Mouse (Mus musculus): ENCODE data around the gene Ppfia4. TPM values are rescaled to one million over a fixed set of nuclear protein-coding genes. Genes with fewer than 3 reads are reported as not detected.
A peak's percentile ranks its signal among the peaks of the same experiment; 100 is the strongest.

Gene Ppfia4
- total RNA-seq, 2 experiments from 2014 or later: 78.0 to 78.3 TPM

DNA sequence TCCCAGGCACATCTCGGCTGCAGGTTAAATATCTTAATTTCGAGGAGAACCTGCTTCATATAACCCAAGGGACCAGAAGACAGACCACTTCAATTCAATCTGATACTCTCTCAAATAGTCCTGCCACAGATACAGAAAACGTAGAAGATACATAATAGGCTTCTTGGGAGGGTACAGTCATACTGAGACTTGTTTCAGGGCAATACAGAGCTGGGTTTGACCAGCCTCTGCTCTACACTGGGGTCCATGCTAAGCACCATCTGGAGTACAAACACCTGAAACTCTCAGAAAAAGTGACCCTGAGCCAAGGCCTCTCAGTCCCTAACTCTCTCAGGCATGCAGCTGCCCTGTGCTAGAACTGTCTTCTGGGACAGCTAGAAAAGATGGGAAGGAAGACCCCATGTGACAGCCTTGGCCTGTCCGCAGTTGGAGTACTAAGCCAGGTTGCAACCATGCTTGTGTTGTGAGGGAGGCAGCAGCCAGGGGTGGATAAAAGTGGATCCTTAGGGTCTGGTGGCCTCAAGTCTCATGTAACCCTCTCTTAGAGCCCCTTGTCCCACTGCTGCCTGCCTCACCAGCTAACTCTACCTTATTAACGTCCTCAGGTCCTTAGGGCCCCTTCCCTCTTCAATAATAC is 9.0 kb upstream of the Ppfia4 start:
- no peak for DNase-seq (ENCODE audit: extremely low spot score in 1 of 2, low spot score in 2 of 2)
- intact Hi-C loops (cut with DNase I): no loop called here

DNA sequence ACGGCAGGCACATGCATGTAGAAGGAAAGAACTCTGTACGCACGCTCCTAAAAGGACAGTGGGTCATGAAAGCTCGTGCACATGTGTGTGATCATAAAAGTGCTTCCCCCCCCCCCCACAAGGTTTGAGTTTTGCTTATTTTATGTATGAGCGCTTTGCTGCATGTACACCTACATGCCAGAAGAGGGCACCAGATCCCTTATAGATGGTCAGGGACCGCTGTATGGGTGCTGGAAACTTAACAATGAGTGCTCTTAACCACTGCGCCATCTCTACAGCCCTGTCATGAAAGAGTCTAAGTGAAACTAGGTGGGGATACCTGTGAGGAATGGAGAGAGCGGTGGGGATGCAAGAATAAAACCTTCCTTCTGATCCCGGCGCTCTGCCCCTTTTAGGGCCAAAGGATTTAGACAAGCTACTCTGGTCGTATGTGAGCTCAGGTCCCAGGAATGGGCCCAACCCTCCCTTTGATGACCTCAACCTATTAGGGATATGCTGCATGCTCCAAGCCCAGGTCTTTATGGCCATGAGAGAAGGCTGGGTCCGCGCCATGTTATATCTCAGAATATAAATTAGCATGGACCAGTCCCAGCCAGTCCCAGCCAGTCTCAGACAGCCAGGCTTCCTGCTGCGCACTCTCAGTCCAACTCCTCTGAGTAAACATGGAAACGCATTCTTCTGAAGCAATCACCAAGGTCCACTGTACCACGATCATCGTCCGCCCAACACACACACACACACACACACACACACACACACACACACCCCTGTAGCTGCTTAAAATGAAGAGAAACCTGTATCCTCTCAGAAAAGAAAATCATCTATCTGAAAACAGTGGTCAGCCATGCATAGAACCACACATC is 7.3 kb upstream of the Ppfia4 start:
- intact Hi-C loops (cut with DNase I): no loop called here
- DNase-seq (ENCODE audit: extremely low spot score in 1 of 2, low spot score in 2 of 2): no peak

DNA sequence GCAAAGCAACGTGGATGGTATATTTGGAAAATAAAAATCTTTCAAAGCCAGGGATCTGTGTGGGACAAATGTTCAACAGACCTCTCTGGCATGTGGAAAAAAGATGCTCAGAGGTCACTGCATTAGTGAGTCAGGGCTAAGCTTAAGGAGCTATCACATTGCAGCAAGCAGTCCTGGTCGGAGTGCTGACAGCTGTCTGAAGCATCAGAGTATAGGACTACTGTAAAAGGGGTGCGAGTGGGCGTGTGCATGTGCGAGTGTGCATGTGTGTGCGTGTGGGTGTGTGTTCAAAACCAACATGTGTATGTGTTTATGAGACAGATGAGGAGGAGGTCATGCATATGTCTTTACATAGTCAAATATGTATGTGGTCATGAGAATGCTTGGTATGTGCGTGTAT is 6.4 kb upstream of the Ppfia4 start:
- intact Hi-C loops (cut with DNase I): no loop called here
- no peak for DNase-seq (ENCODE audit: extremely low spot score in 1 of 2, low spot score in 2 of 2)

DNA sequence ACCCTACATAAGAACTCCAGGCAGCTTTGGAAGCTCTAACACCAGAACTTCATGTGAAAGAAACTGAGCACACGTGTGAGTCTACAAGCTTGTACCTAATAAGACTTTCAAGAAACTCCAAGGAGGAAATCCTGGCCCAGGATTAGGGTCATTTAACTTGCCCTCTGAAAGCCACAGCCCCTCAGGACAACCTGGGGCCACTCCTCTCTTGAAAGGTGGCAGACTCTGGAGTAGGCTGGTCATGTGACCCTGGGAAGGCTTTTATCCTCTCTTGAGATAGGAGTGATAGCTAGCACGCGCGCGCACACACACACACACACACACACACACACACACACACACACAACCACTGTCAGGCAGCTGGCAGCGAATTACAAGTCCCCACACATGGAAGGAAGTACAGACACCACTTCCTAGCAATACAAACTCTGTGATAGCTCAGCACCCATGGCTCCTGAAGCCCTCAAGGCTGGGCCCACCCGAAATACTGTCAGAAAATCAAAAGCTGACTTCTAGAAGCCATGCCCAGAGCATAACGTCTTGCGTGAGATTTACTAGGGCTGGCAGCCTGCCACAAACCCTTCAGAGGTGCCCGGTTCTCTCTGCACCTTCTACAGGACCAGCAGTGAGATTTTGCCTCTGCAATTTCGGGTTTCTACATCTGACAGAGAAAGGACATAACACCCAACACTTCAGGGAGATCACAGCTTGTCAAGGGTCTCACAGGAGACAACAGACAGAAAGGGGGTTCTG is 4.4 kb upstream of the Ppfia4 start:
- no peak for DNase-seq (ENCODE audit: extremely low spot score in 1 of 2, low spot score in 2 of 2)
- intact Hi-C loops (cut with DNase I): no loop called here

DNA sequence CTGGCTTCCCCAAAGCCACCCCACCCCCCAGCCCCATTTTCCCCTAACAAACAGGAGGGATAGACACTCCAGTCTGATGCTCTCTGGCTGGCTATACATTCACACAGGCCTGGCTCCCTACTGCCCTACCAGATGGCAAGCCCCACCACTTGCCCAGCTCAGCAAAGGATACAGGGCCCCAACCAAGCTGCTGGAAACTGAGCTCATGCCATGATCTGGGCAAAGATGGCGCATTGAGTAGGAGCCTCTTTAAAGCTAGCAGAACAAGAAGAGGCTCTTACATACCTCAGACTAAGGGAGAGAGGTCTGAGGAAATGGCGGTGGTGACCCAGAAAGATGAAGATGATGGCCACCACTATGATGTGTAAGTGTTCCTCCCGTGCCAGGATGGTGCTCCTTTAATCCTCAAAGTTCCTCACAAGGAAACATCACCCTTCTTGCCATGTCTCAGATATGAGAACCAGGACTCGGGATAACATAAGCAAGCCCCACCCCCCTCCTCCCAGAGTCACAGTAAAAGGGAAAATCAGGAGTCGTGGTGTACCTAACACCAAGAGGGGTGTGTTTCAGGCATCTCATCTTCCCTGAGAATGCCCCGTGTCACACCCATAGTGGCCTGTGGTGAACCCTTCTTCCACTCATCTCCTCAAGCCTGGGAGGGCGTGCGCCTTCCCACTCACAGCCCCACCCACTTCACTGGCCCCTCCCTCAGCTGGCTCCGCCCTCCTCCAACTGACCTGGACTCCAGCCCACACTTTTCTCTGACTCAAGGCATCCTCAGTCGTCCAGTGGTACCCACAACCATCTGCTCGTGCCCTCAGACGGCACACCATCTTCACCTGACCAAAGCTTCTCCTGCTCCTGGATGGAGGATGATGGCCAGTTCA is 3.4 kb upstream of the Ppfia4 start:
- intact Hi-C loops (cut with DNase I): no loop called here
- DNase-seq (ENCODE audit: extremely low spot score in 1 of 2, low spot score in 2 of 2): no peak

DNA sequence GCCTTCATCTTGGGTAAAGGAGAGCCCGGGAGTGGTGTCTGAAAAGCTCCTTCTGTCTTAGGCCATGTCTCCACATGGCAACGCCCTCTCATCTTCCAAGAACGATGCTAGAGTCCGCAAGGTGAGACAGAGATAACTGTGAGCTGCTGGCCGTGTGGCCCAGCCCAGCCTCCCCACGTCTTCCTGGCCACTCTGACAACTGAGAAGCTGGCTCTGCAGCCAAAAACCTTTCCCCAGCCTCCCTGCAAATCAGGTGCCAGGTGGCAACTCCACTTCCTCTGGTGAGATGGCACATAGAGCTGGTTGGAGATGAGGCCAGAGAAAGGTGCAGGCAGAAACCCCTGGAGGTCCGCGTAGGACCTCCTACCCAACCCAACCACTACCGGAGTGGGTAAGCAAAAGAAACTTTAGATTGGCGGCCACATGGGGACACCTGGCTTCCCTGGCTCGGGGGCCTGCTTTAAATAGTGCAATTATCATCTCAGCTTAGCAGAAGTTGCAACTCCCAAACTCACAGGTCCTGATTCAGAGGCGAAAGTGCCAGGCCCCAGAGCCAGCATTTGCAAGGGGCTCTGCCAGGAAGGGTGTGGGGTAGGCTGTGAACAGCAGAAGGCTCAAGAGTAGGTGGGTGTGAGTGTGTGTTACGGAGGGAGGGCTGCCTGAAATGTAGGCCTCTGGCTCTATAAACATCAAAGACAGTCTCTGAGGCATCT is 2.6 kb upstream of the Ppfia4 start:
- intact Hi-C loops (cut with DNase I): no loop called here
- peak; percentile 47 to 61 for DNase-seq (ENCODE audit: extremely low spot score in 1 of 2, low spot score in 2 of 2)

DNA sequence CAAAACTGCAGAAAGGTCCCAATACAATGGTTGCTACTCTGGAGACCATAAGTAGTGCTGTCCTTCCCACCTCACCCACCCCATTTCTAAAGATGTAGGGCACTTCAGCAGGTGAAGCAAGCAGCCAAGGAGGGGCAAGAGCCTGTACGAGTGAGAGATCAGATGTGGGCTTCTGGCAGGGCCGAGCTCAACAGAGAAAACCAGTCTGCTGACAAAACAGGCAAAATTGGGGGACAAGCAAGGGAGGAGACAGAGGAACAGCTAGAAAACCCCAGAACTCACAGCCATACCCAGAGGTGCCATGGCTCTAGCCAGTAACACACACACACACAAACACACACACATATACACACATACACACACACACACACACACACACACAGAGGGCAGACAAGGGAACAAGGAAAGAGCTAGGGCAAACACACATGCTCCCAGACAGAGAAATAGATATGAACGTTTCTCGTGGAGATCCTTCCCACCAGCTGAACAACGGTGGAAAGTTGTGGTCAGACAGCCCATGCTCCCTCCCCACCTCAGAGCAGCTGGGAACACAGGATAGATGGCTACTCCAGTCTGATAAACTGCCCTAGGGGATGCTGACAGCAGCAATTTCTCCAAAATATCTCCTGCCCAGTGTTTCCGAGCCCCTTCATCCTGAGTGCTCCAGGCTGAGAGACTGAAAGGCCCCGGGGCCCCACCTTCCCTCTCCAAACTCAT is 1.5 kb upstream of the Ppfia4 start:
- DNase-seq (ENCODE audit: extremely low spot score in 1 of 2, low spot score in 2 of 2): no peak
- intact Hi-C loops (cut with DNase I): loop anchor here (5.0 kb wide), 3 partner anchors 182 to 282 kb away; no protein-coding TSS in a partner anchor

DNA sequence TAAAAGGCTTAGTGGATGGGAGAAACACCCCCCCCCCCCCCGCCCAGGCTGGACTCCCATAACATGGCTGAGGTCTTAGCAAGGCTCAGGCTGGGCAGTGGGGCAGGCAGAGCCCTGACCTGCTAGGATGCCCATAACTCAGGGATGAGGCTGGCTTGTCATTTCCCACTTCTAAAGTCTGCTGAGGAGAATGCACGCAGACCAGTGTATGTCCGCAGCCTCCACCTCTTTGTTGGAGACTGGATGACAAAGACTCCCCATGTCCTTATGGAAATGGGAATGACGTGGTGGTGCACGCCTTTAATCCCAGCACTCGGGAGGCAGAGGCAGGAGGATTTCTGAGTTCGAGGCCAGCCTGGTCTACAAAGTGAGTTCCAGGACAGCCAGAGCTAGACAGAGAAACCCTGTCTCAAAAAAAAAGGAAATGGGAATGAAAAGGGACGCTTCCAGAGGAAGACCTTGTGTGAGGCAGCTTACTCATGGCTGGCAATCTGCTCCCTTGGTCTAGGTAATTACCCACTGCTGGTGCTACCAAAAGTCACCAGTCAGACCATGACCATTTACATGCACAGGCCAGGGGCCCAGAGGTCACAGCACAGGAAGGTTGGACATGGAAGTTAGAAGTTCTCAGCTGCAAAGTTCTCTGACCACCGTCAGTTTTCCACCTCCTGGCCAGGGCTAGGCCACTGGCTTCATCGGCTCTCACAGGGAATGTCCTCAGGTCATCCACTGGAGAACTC is 813 bp upstream of the Ppfia4 start:
- no peak for DNase-seq (ENCODE audit: extremely low spot score in 1 of 2, low spot score in 2 of 2)
- intact Hi-C loops (cut with DNase I): loop anchor here (5.0 kb wide), 3 partner anchors 181 to 281 kb away; no protein-coding TSS in a partner anchor

DNA sequence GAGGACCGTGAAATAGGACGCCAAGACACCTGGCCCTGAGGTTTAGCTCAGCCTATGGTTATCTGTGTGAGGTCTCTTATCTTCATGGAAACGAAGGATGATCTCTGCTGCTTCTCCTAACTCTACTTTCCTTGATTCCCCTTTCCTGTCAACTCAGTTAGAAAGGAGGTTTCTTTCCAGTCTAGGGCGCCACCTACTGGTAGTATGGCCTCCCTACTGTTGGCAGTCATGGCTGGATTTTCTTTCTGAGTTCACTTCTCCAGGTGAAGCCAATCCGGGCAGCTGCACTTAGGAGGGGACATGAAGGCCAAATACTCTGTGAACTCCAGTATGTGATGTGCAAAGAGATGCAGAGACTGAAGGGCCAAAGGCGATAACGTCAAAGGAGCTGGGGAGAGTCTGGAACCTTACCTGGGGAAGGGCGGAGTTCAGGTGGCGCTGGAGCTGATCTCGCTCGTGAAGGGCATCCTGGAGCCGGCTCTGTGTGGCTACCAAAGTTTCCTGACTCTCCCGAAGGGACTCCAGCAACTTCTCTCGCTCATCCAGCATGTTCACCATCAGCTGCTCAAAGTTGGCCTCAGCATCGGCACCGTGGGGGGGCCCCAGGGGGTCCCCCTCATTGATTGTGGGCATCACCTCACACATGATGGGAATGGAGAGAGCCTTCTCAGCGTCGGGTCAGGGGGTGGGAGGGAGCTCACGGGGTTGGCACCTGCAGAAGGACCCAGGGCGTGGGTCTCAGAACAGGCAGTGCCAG is 671 bp downstream of the Ppfia4 start:
- intact Hi-C loops (cut with DNase I): loop anchor here (5.0 kb wide), 3 partner anchors 180 to 280 kb away; no protein-coding TSS in a partner anchor
- peak; percentile 79 to 85 for DNase-seq (ENCODE audit: extremely low spot score in 1 of 2, low spot score in 2 of 2)

DNA sequence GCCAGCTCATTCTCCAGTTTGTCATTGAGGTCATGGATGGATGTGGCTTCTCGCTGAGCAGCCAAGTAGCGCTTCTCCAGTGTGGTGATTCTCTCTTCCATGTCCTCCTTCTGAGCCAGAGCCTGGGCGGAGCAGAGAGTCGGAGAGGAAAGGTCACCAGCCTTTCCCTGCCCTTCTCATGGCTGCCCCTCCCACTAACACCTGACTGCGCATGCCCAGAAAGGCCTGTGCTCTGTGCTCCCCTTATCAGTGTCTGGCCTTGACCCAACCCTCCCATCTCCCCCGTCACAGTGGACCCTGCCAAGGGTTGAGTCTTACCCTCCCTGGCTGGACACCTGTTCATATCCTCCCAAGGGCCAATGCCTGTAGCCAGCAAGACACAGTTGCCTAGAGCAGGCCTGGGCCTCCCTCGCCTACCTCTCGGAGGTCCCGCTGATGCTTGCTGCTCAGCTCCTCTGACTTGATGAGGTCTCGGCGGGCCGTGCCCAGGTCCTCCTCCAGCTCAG is 5.8 kb downstream of the Ppfia4 start:
- intact Hi-C loops (cut with DNase I): loop anchor here (5.0 kb wide), 1 partner anchor 85 kb away; no protein-coding TSS in a partner anchor
- no peak for DNase-seq (ENCODE audit: extremely low spot score in 1 of 2, low spot score in 2 of 2)

DNA sequence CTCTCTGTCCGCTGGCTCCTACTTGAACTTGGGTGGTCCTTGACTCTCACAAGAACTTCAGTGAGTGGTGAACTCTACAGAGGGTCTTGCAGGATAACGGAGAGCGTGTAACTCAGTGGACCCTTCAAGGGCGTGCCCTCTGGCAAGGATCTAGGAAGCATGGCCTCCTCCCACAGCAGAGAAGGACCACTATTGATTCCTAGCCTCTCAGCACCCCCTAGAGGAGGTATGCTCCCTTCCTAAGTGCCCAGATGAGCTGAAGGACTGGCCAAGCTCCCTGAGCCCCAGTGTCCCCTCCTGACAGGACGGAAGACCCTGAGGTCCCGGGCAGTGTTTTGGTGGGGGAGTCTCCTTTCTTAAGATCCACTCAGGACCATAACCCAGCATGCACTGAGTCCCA is 10.1 kb downstream of the Ppfia4 start:
- no peak for DNase-seq (ENCODE audit: extremely low spot score in 1 of 2, low spot score in 2 of 2)
- intact Hi-C loops (cut with DNase I): no loop called here

DNA sequence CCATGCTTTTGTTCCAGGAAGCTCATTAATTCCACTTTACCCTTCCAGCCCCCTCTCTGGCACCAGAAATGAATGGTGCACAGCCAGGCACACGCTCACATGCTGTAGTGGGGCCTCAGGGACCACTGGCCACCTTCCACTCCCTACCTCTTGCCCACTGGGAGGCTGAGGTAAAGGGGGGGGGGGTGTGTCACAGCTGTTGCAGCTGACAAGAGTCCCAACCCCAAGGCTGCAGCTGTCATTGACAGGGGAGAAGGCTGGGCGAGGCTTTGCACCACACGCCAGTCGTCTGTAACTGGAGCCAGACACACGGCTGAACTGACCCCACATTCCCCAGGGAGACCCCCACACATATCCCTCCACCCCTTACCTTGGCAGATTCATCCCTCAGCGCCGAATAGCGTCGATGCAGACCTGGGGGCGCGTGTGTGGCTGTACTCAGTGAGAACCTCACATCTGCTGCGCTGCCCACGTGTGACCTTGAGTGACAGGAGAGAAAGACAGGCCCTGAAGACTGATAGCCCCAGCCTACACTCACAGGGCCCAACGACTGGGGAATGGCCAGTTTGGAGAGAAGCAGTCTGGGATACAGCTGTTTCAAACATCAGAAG is 11.9 kb downstream of the Ppfia4 start:
- no peak for DNase-seq (ENCODE audit: extremely low spot score in 1 of 2, low spot score in 2 of 2)
- intact Hi-C loops (cut with DNase I): no loop called here

DNA sequence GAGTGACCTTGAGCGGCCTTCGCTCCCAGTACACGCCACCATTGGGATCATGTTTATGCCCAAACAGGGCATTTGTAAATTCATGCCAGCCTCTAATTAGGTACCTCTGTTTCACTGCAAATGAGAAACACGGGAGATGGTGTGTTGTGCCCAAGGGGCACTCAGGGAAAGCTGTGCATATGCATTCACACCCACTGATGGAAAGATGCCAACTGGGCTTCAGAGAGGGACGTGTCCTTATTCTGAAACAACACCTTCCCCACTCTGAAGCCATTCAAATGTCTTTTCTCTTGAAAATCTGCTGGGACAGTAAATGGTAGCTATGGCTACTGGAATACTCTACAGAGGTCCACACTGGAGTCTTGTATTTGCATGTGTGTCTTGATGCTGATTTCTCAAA is 14.5 kb downstream of the Ppfia4 start:
- intact Hi-C loops (cut with DNase I): no loop called here
- DNase-seq (ENCODE audit: extremely low spot score in 1 of 2, low spot score in 2 of 2): no peak

DNA sequence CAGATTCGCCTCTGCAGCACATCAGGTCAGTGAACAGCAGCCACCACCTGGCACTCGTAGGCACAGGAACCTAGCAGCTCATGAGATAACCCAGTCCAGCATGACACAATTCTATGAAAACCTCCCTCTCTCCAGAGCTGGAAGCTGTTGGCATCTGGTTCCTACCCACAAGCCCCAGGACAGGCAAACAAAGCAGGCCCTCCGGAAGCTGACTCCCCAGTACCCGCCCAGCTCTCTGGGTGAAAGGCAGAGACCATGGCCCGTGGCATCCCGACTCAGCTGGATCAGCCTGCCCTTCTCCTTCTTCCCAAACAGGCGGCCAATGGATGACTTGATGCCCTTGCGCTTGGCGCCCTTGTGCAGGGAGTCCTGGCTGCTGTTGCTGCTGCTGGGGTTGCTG is 16.4 kb downstream of the Ppfia4 start:
- DNase-seq (ENCODE audit: extremely low spot score in 1 of 2, low spot score in 2 of 2): no peak
- intact Hi-C loops (cut with DNase I): no loop called here

DNA sequence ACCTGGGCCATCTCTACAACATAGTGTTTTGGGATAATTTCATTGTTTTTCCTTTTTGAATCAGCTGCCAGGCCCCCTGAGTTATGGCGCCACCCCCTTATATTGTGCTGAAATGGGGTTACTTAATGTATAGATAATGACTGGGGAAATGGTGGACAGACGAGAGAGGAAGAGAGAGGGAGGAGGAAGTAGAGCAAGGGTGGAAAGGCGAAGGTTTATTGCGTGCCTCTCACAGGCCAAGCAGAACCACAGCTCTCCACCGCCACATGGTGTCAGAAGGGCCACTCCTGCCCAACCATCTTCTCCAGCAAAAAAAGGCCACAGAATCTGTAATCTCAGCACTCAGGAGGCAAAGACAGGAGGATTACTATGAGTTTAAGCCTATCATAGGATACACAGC is 17.5 kb downstream of the Ppfia4 start:
- no peak for DNase-seq (ENCODE audit: extremely low spot score in 1 of 2, low spot score in 2 of 2)
- intact Hi-C loops (cut with DNase I): no loop called here

DNA sequence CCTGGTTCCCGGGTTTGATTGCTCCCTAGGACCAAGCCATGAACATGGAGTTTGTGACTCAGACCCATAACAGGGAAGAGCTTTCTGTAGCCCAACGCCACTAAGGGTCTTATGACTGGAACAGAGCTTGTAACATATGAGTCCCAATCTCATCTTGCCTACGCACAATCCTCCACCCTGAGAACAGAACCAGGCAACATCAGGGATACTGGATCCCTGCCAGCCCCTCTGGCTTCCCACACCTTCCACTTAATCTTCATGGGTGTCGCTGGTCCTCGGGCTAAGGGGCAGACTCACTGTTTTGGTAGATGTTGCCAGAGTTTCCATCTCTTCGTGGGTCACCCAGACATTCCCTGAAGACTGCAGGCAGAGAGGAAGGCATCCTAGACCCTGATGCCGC is 21.0 kb downstream of the Ppfia4 start:
- no peak for DNase-seq (ENCODE audit: extremely low spot score in 1 of 2, low spot score in 2 of 2)
- intact Hi-C loops (cut with DNase I): no loop called here
